Mouse (Mus musculus) fat pad, adult 2 months (tissue): ENCODE results near the gene Vax1.

Experiments
- DNase-seq: peaks from one replicate; pipeline ENCODE4 v3.0.0-alpha.2; 2011; ENCODE audit warnings: low read depth, low spot score; ENCODE audit errors: extremely low read depth

Vax1 gene

GRCm38 (mm10) chr19:59169143-59169935, 517 bp downstream of the Vax1 start:
- DNase-seq = no peak

- DNase-seq = no peak
These were observed 1.4 kb downstream of the Vax1 start for GRCm38 (mm10) chr19:59168386-59168905.

- DNase-seq = no peak
These were observed 2.0 kb downstream of the Vax1 start for GRCm38 (mm10) chr19:59167871-59168270.

- DNase-seq = no peak
These were observed 3.0 kb downstream of the Vax1 start for GRCm38 (mm10) chr19:59166879-59167278.

- no peak for DNase-seq
These were observed 3.5 kb downstream of the Vax1 start for GRCm38 (mm10) chr19:59166311-59166761.

GRCm38 (mm10) chr19:59165577-59165976, 4.3 kb downstream of the Vax1 start:
- no peak for DNase-seq

GRCm38 (mm10) chr19:59164896-59165560, 4.8 kb downstream of the Vax1 start:
- DNase-seq = no peak

GRCm38 (mm10) chr19:59164111-59164510, 5.7 kb downstream of the Vax1 start:
- DNase-seq = no peak

GRCm38 (mm10) chr19:59156702-59157101, 13.2 kb downstream of the Vax1 start:
- DNase-seq = no peak

- no peak for DNase-seq
These were observed 15.7 kb downstream of the Vax1 start for GRCm38 (mm10) chr19:59154171-59154570.

GRCm38 (mm10) chr19:59145492-59146140, 24.2 kb downstream of the Vax1 start:
- DNase-seq = no peak

- DNase-seq = no peak
These were observed 24.8 kb downstream of the Vax1 start for GRCm38 (mm10) chr19:59145064-59145463.

- no peak for DNase-seq
These were observed 27.6 kb downstream of the Vax1 start for GRCm38 (mm10) chr19:59142206-59142605.

- no peak for DNase-seq
These were observed 34.5 kb downstream of the Vax1 start for GRCm38 (mm10) chr19:59135387-59135786.

- DNase-seq = no peak
These were observed 34.9 kb downstream of the Vax1 start for GRCm38 (mm10) chr19:59134916-59135315.

- DNase-seq = no peak
These were observed 36.7 kb downstream of the Vax1 start for GRCm38 (mm10) chr19:59133202-59133601.

- no peak for DNase-seq
These were observed 40.2 kb downstream of the Vax1 start for GRCm38 (mm10) chr19:59129671-59130070.

GRCm38 (mm10) chr19:59128531-59129204, 41.2 kb downstream of the Vax1 start:
- no peak for DNase-seq

- no peak for DNase-seq
These were observed 42.4 kb downstream of the Vax1 start for GRCm38 (mm10) chr19:59127424-59127823.
